Mouse (Mus musculus) CH12.LX (cell line): ENCODE data around the gene Dnah7c. TPM values are rescaled to one million over a fixed set of nuclear protein-coding genes. Genes with fewer than 3 reads are reported as not detected.

Experiments
- DNase-seq: peaks from one replicate; pipeline ENCODE4 v3.0.0-alpha.2; 2013; ENCODE audit errors: extremely low read depth
- H3K27ac ChIP-seq: 2 replicates; pipeline ENCODE4 v1.5.1; 2012; ENCODE audit warnings: low read depth, mild to moderate bottlenecking, control low read depth, moderate library complexity; ENCODE audit not compliant: insufficient read depth
- H3K27me3 ChIP-seq: replicated peaks from 2 replicates; pipeline ENCODE3; 2012; ENCODE audit warnings: inconsistent platforms
- H3K36me3 ChIP-seq, 2 experiments: replicated peaks in 1 of 2; 2 replicates each; pipeline versions ENCODE3 to v1.6.1; 2012; ENCODE audit warnings: inconsistent platforms in 1 of 2, low read length in 1 of 2, mild to moderate bottlenecking in 1 of 2, mixed read lengths in 1 of 2, moderate library complexity in 1 of 2; ENCODE audit not compliant: control insufficient read depth in 1 of 2, insufficient read depth in 1 of 2
- H3K4me1 ChIP-seq, 2 experiments: 2 replicates each; pipeline ENCODE4 v1.6.1; 2012; ENCODE audit warnings: inconsistent platforms in 1 of 2, moderate library complexity in 1 of 2; ENCODE audit not compliant: insufficient read depth in 2 of 2, control insufficient read depth in 1 of 2
- H3K4me2 ChIP-seq: 2 replicates; pipeline ENCODE4 v1.6.1; 2012; ENCODE audit warnings: low read depth, mild to moderate bottlenecking, control low read depth; ENCODE audit not compliant: poor library complexity, insufficient read depth, severe bottlenecking
- H3K4me3 ChIP-seq, 3 experiments: fragments of 150-350 bp in 1 of 3; sonication (generic) in 1 of 3; replicated peaks in 1 of 3; 2 replicates each; pipeline versions ENCODE3 to v1.5.1; 2011 to 2012; ENCODE audit warnings: low read depth in 2 of 3, low read length in 2 of 3, mild to moderate bottlenecking in 2 of 3, moderate library complexity in 2 of 3, control low read depth in 1 of 3, improper control_type of control experiment in 1 of 3, inconsistent platforms in 1 of 3, mixed read lengths in 1 of 3; ENCODE audit not compliant: poor library complexity in 1 of 3
- H3K79me2 ChIP-seq: replicated peaks from 2 replicates; pipeline ENCODE4 v1.6.1; 2012; ENCODE audit warnings: mild to moderate bottlenecking, moderate library complexity; ENCODE audit not compliant: control insufficient read depth, poor library complexity, insufficient read depth, severe bottlenecking; ENCODE audit errors: extremely low read depth
- H3K9ac ChIP-seq: 2 replicates; pipeline ENCODE4 v1.6.1; 2012; ENCODE audit warnings: low read depth, mild to moderate bottlenecking, control low read depth, moderate library complexity; ENCODE audit not compliant: insufficient read depth
- H3K9me3 ChIP-seq: replicated peaks from 2 replicates; pipeline ENCODE3; 2012; ENCODE audit warnings: low read length, inconsistent platforms, mixed read lengths
- BHLHE40 ChIP-seq: IDR thresholded peaks from 2 replicates; pipeline ENCODE4 v1.6.1; 2011; ENCODE audit warnings: mild to moderate bottlenecking, low read depth, low read length, improper control_type of control experiment
- CHD1 ChIP-seq: IDR thresholded peaks from 2 replicates; pipeline ENCODE4 v1.6.1; 2012; ENCODE audit warnings: low read depth, low read length, improper control_type of control experiment, inconsistent platforms
- CHD2 ChIP-seq: IDR thresholded peaks from 2 replicates; pipeline ENCODE4 v1.6.1; 2011; ENCODE audit warnings: low read length, improper control_type of control experiment
- E2F4 ChIP-seq: IDR thresholded peaks from 2 replicates; pipeline ENCODE4 v1.6.1; 2011; ENCODE audit warnings: low read depth, low read length, improper control_type of control experiment; ENCODE audit not compliant: insufficient replicate concordance
- ELF1 ChIP-seq: IDR thresholded peaks from 2 replicates; pipeline ENCODE4 v1.6.1; 2014; ENCODE audit warnings: low read depth, mild to moderate bottlenecking, inconsistent platforms, low read length, improper control_type of control experiment
- EP300 ChIP-seq: IDR thresholded peaks from 2 replicates; pipeline ENCODE4 v1.6.1; 2011; ENCODE audit warnings: low read length, improper control_type of control experiment
- GABPA ChIP-seq: IDR thresholded peaks from 2 replicates; pipeline ENCODE4 v1.6.1; 2012; ENCODE audit warnings: low read depth, low read length, improper control_type of control experiment, inconsistent platforms; ENCODE audit not compliant: insufficient replicate concordance
- MXI1 ChIP-seq: IDR thresholded peaks from 2 replicates; pipeline ENCODE4 v1.6.1; 2011; ENCODE audit warnings: mild to moderate bottlenecking, low read depth, low read length, improper control_type of control experiment
- NELFE ChIP-seq: IDR thresholded peaks from 2 replicates; pipeline ENCODE4 v1.6.1; 2011; ENCODE audit warnings: low read depth, low read length, improper control_type of control experiment
- NRF1 ChIP-seq: IDR thresholded peaks from 2 replicates; pipeline ENCODE4 v1.6.1; 2014; ENCODE audit warnings: low read depth, mild to moderate bottlenecking, inconsistent platforms, low read length, improper control_type of control experiment, moderate library complexity
- PAX5 ChIP-seq: IDR thresholded peaks from 2 replicates; pipeline ENCODE4 v1.6.1; 2012; ENCODE audit warnings: low read length, inconsistent platforms, mixed read lengths
- POLR2A ChIP-seq: IDR thresholded peaks from 2 replicates; pipeline ENCODE4 v1.6.1; 2011; ENCODE audit warnings: low read depth, mild to moderate bottlenecking, improper control_type of control experiment, low read length
- POLR2AphosphoS2 ChIP-seq: IDR thresholded peaks from 2 replicates; pipeline ENCODE4 v1.6.1; 2011; ENCODE audit warnings: low read depth, low read length, improper control_type of control experiment
- TBP ChIP-seq: conservative IDR thresholded peaks from 2 replicates; pipeline ENCODE4 v1.6.1; 2011; ENCODE audit warnings: low read depth, low read length, improper control_type of control experiment
- TCF12 ChIP-seq: IDR thresholded peaks from 2 replicates; pipeline ENCODE4 v1.6.1; 2014; ENCODE audit warnings: low read depth, mild to moderate bottlenecking, inconsistent platforms, low read length, improper control_type of control experiment
- UBTF ChIP-seq: IDR thresholded peaks from 2 replicates; pipeline ENCODE4 v1.6.1; 2012; ENCODE audit warnings: low read depth, mild to moderate bottlenecking, inconsistent platforms, low read length, improper control_type of control experiment, moderate library complexity
- USF1 ChIP-seq: IDR thresholded peaks from 2 replicates; pipeline ENCODE4 v1.6.1; 2014; ENCODE audit warnings: low read depth, mild to moderate bottlenecking, inconsistent platforms, low read length, improper control_type of control experiment
- ZMIZ1 ChIP-seq: IDR thresholded peaks from 2 replicates; pipeline ENCODE4 v1.6.1; 2012; ENCODE audit warnings: low read depth, mild to moderate bottlenecking, inconsistent platforms, low read length, improper control_type of control experiment
- ZNF384 ChIP-seq: IDR thresholded peaks from 2 replicates; pipeline ENCODE4 v1.6.1; 2012; ENCODE audit warnings: low read depth, low read length, improper control_type of control experiment, inconsistent platforms
- dilution Hi-C: fragments of 300-500 bp; cut with MboI; formaldehyde crosslinking; loops from 2 replicates; pipeline ENCODE4 v1.14.3; 2020; ENCODE audit warnings: low sequenced_read_pairs; ENCODE audit not compliant: extremely low pct_unique_long_range_greater_than_20kb, extremely low pct_ligation_motif_present
- in situ Hi-C: fragments of 300-500 bp; cut with MboI; formaldehyde crosslinking; loops from 3 replicates; pipeline ENCODE4 v1.14.3; 2019; ENCODE audit warnings: low sequenced_read_pairs, low pct_ligation_motif_present, low pct_unique_long_range_greater_than_20kb, mixed read lengths
- polyA plus RNA-seq: library from polyadenylated mRNA; unstranded; fragments of >175 nt; gene quantifications from 2 replicates; pipeline ENCODE4 v1.2.1, GENCODE M21; 2012; ENCODE audit warnings: low read depth; ENCODE audit not compliant: insufficient read length
- total RNA-seq, 2 experiments: library from RNA; depleted of rRNA; stranded (reverse); fragments of 300-350 nt in 1 of 2; fragments of >200 nt in 1 of 2; gene quantifications; 2 replicates each; pipeline ENCODE4 v1.2.3; 2012 to 2014

Gene Dnah7c
- total and polyA plus RNA-seq, 3 experiments, result not detected

DNA sequence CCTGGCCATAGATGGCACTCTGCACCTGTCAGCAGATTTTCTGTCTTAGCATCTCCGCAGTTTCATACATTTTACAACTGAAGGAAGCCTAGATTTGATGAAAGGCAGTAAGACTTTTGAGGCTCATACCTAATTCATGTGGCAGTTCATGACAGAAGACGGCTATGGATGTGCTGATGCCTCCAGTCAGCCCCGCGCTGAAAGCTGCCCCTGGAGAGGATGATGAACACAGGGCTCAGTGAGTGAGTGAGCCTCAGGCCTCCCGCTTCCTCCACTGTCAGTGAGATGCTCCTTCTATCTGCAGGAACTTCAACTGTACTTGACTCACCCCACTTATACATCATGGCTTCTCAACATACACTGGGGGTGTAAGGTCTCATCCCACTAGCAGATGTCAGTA, 392.5 kb downstream of the Dnah7c start:
- no peaks in the 10 kb centered on the region for H3K27me3 ChIP-seq
- no peak for TF ChIP-seq MXI1
- no peak for TF ChIP-seq TBP
- TF ChIP-seq E2F4, result no peak
- no peak for TF ChIP-seq GABPA
- TF ChIP-seq ZMIZ1, result no peak
- no peak for TF ChIP-seq CHD1
- TF ChIP-seq PAX5, result no peak
- no peak for TF ChIP-seq UBTF
- no peak for TF ChIP-seq USF1
- no peak for TF ChIP-seq NRF1
- TF ChIP-seq CHD2, result no peak
- TF ChIP-seq ZNF384, result no peak
- no peak for TF ChIP-seq BHLHE40
- TF ChIP-seq ELF1, result no peak
- TF ChIP-seq POLR2A, result no peak
- no peak for TF ChIP-seq EP300
- no peak for TF ChIP-seq POLR2AphosphoS2
- dilution Hi-C loops, result no loop called here
- H3K4me3 ChIP-seq, result no peak overlapping the region
- no peaks in the 10 kb centered on the region for H3K79me2 ChIP-seq
- H3K9ac ChIP-seq, result no peak overlapping the region
- peaks cover 0 to 6% of the 10 kb centered on the region in 2 experiments; a peak in 1 of 4 replicates for H3K4me1 ChIP-seq
- peaks cover 0 to 39% of the 10 kb centered on the region in 2 experiments for H3K36me3 ChIP-seq
- no peak overlapping the region for H3K27ac ChIP-seq
- H3K4me2 ChIP-seq, result no peak overlapping the region
- no peak for DNase-seq
- no peaks in the 10 kb centered on the region for H3K9me3 ChIP-seq
- in situ Hi-C loops, result no loop called here

DNA sequence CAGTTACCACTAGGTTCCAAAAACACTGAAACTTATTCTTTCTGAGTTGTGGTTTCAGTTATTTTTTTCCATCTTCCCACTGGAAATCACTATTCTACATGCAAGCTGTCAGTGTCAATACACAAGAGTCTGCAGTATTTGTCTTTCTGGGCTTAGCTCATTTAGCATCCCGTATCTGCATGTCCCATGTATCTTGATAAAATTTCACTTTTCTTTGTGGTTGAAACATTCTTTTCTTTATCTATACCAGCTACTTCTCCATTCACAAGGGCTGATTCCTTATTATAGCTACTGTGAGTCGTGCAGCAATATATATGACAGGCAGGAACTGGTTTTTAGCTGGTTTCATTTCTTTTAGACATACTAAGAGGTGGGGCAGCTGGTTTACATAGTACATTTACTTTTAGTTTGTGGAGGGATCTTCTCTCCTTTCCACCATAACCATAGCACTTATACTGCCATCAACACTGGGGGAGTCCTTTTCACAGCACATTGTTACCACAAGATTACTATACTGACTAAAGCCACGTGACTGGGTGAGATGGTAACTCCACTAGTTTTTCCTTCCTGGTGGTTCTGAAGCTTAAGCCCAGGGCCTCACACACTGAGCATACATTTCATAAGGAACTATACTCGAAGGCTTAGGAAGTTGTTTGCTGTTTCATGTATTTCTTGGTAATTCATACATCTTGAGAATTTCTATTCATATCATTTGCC, 397.0 kb downstream of the Dnah7c start:
- peaks cover 0 to 11% of the 10 kb centered on the region in 2 experiments; a peak in 1 of 4 replicates for H3K4me1 ChIP-seq
- no peaks in the 10 kb centered on the region for H3K79me2 ChIP-seq
- H3K27ac ChIP-seq, result no peak overlapping the region
- no peak for TF ChIP-seq USF1
- no peak for TF ChIP-seq NELFE
- no peak for TF ChIP-seq TCF12
- no peak overlapping the region for H3K4me3 ChIP-seq
- H3K4me2 ChIP-seq, result no peak overlapping the region
- H3K27me3 ChIP-seq, result no peaks in the 10 kb centered on the region
- in situ Hi-C loops, result no loop called here
- H3K9ac ChIP-seq, result no peak overlapping the region
- peaks cover 0 to 48% of the 10 kb centered on the region in 2 experiments for H3K36me3 ChIP-seq
- dilution Hi-C loops, result no loop called here
- no peak for DNase-seq
- H3K9me3 ChIP-seq, result no peaks in the 10 kb centered on the region
